Mouse (Mus musculus) T-cell, adult 66 days (primary cell): ENCODE measurements around the gene Gm3776. TPM values are rescaled to one million over a fixed set of nuclear protein-coding genes. Genes with fewer than 3 reads are reported as not detected.

Experiments used
- total RNA-seq, 2 experiments: library from RNA; stranded (reverse); gene quantifications; 3 replicates in 1 of 2; 4 replicates in 1 of 2; pipeline ENCODE4 v1.2.4; 2023

Gm3776 gene
- total RNA-seq, result not detected

DNA sequence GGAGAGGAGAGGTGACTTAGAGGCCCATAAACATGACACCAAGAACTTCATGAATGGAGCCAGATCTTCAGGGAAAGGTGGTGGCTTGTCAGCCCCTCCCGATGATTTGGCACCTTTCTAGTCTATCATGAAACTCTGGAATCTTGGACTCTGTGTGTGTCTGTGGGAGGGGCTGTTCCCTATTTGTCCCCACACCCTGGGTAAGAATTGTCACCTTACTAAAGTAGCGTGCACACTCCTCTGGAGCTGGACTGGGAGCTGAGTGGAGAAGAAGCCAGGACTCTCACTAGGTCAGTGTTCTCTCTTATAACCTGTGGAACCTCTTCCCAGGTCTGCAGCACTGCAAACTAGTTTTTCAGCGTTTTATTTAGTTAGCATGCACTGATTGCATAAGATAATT lies at the start of gene Gm3776:
Gene Gm3776, plus strand, starts transcription at position 216 of the 400 bp plus-strand sequence.

DNA sequence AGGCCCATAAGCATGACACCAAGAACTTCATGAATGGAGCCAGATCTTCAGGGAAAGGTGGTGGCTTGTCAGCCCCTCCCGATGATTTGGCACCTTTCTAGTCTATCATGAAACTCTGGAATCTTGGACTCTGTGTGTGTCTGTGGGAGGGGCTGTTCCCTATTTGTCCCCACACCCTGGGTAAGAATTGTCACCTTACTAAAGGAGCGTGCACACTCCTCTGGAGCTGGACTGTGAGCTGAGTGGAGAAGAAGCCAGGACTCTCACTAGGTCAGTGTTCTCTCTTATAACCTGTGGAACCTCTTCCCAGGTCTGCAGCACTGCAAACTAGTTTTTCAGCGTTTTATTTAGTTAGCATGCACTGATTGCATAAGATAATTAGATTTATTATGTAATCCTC lies 26.5 kb upstream of the Gm3776 start, which contains the start of gene Gsta1:
Gene Gsta1, plus strand, starts transcription at position 196 of the 400 bp plus-strand sequence.

DNA sequence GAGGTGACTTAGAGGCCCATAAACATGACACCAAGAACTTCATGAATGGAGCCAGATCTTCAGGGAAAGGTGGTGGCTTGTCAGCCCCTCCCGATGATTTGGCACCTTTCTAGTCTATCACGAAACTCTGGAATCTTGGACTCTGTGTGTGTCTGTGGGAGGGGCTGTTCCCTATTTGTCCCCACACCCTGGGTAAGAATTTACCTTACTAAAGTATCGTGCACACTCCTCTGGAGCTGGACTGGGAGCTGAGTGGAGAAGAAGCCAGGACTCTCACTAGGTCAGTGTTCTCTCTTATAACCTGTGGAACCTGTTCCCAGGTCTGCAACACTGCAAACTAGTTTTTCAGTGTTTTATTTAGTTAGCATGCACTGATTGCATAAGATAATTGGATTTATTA lies 32.8 kb downstream of the Gm3776 start, which contains the start of gene Gm10639:
Gene Gm10639, plus strand, starts transcription at position 201 of the 400 bp plus-strand sequence.

DNA sequence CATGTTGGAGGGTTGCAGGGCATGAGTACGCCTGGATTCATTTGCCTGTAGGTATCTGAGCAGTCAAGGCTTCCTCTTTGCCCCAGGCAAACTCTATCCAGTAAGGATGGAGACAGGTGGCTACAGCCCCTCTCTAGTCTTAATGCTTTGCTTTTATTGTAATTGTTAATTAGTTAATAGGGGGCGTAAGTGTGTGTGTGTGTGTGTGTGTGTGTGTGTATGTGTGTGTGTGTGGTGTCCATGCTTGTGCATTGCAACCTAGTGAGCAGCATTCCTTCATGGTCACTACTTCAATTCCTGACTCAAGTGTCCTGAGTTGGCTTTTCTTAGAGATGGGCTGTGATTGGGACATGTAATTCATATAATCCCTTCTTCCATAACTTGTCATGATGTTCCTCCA lies 57.8 kb downstream of the Gm3776 start, which contains the start of gene Omt2a:
Gene Omt2a, minus strand, starts transcription at position 101 of the 400 bp plus-strand sequence.

Other genes starting within 250 kb of the Gm3776 start
- gene Gcm1, start 205.2 kb upstream of the Gm3776 start, total RNA-seq, result not detected
- 10 to 100 TPM; 48.0 to 62.1 TPM for gene Fbxo9, start 148.1 kb upstream of the Gm3776 start, total RNA-seq
- 1 to 10 TPM; 8.7 to 8.9 TPM for gene Ick, start 147.9 kb upstream of the Gm3776 start, total RNA-seq
- 1 to 10 TPM; 1.2 to 1.4 TPM for gene Gsta4, start 74.4 kb upstream of the Gm3776 start, total RNA-seq
- gene Gsta1, start 26.5 kb upstream of the Gm3776 start, total RNA-seq, result not detected
- gene Gm10639, start 32.8 kb downstream of the Gm3776 start, total RNA-seq, result not detected
- not detected for gene Omt2a, start 57.7 kb downstream of the Gm3776 start, total RNA-seq
- gene Omt2b, start 70.5 kb downstream of the Gm3776 start, total RNA-seq, result not detected
- gene Gsta2, start 98.7 kb downstream of the Gm3776 start, total RNA-seq, result not detected
- gene Dppa5a, start 111.0 kb downstream of the Gm3776 start, total RNA-seq, result not detected
- not detected for gene Ooep, start 121.6 kb downstream of the Gm3776 start, total RNA-seq
- 1 to 10 TPM; 2.1 to 2.3 TPM for gene Ddx43, start 138.6 kb downstream of the Gm3776 start, total RNA-seq
- gene Cgas, start 186.1 kb downstream of the Gm3776 start, total RNA-seq, result 1 to 10 TPM; 4.9 to 5.1 TPM
- gene Mto1, start 191.1 kb downstream of the Gm3776 start, total RNA-seq, result 10 to 100 TPM; 26.0 to 28.4 TPM
- gene Gm17324, start 191.7 kb downstream of the Gm3776 start, total RNA-seq, result 1 to 10 TPM in 1 of 2 experiments, under 1 TPM in 1; 0.61 to 1.1 TPM
- gene Eef1a1, start 232.0 kb downstream of the Gm3776 start, total RNA-seq, result over 10,000 TPM; 11,382 to 11,897 TPM